Mouse (Mus musculus) kidney, adult 8-10 months (tissue): ENCODE data around the gene H2-M10.6.

Source experiments
- DNase-seq, 2 experiments: peaks; one replicate each; pipeline ENCODE4 v3.0.0; 2022

H2-M10.6 gene

GRCm38 (mm10) chr17:36843696-36844095 is 31.7 kb downstream of the H2-M10.6 start:
- no peak for DNase-seq

GRCm38 (mm10) chr17:36844286-36844719 is 32.3 kb downstream of the H2-M10.6 start:
- no peak for DNase-seq

GRCm38 (mm10) chr17:36844725-36845124 is 32.8 kb downstream of the H2-M10.6 start:
- no peak for DNase-seq

DNA sequence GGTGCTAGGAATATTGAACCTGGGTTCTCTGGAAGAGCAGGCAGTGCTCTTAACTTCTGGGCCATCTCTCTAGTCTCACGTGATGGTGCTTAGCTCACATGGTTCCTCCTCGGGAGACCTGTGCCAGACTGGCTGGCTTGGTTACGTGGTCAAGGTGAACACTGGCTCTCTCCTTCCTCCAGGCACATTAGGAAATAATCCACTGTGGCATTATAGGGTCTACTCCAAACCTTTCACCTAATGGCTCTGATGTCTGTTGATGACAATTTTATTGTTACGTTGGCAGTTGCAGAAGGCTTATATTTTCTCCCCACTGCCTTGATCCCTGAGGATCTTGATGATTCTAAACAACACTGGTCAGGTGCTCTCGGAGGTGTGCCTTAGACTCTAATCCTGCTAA is 36.9 kb downstream of the H2-M10.6 start:
- no peak for DNase-seq

DNA sequence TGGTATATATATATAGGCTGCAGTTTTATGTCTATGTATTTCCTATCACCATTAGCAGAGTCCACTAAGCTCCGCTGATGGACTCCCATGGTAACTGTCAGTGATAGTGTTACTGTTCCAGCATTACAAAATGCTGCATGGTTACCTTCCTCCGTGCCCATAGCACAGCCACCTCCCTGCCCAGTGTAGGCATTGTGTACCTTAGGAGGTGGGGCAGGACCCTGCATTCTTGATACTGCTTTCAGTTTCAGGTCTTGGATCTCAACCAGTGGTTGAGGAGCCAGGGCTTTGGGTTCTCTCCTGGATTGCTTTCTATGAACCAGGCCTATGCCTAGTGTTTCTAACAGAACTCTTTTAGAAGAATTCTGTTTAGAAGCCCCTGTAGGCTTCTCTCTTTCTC is 38.0 kb downstream of the H2-M10.6 start:
- DNase-seq, result no peak

DNA sequence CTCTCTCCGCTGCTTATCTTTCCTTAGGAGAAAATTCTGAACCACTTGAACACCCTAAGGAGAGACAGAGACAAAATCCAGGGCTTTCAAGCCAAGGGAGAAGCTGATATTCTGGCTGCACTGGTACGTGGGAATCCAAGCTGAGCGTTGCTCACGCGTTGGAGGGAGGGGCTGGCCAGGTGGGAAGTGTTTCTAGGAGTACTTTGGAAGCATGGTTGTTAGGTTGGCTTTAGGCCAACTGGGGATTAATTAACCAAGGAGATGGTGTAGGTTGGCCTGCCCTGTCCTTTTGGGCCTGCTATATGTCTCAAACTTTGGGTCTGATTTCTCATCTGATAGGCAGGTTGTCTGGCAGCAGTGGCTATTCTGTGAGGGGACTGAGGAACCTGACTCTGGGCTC is 39.2 kb downstream of the H2-M10.6 start:
- DNase-seq, result no peak

DNA sequence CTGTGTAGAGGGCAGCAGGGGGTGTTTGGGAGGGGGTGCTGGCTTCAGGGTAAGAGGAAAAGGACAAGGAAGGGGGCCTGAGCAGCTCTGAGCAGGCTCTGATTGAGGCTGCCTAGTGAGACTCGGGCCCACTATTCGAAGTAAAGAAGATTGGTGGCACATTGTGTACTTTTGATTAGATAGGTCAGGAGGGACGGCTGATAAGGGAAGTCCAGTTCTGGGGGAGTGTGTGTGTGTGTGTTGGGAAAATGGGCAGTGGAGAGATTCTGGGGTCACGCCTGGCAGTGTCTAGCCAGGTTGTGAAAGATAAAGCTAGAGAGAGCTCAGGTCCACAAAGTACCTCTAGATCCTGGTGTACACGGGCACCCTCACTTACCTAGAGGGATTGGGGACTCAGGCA is 39.7 kb downstream of the H2-M10.6 start:
- DNase-seq, result no peak

DNA sequence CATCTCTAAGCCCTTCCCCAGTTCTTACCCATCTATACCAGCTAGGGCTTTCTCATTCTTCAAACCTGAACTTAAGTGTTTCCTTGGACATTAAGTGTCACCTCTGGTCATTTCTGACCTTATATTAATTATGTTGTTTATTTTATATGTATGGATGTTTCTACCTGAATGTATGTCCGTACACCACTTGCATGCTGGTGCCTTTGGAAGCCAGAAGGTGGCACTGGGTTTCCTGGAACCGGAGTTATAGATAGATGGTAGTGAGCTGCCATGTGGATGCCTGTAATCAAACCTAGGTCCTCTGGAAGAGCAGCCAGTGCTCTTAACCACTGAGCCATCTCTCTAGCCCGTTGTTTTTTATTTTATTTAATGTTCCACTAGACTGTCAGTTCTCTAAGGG is 43.5 kb downstream of the H2-M10.6 start:
- DNase-seq, result no peak

GRCm38 (mm10) chr17:36856236-36856635 is 44.3 kb downstream of the H2-M10.6 start:
- DNase-seq, result no peak

- no peak for DNase-seq
These were observed 46.2 kb downstream of the H2-M10.6 start for GRCm38 (mm10) chr17:36858181-36858580.

DNA sequence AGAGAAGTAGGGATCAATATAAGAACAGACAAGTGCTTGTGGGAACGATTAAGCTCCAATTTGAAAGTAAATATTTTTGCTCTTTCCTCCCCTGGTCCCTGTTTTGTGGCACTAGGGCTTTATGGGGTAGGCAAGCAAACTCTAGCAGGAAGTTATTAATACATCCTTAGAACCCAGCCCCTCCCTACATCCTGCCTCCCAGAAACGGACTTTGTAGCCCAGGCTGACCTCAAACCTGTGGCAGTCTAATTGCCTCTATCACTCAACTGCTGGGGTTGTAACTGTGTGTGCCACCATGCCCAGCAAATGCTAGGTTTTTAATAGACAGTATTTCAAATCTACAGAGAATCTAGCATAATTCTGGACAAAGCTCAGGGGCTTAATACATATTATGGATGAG is 49.7 kb downstream of the H2-M10.6 start:
- no peak for DNase-seq
